Mouse (Mus musculus) stomach, postnatal 0 days (tissue): ENCODE data around the gene Serp2. TPM values are rescaled to one million over a fixed set of nuclear protein-coding genes. Genes with fewer than 3 reads are reported as not detected.
A peak's percentile ranks its signal among the peaks of the same experiment; 100 is the strongest.

Experiments
- ATAC-seq: fragments of 200-750 bp; cut with Nextera tagmentation; 2 replicates; pipeline ENCODE4 v1.8.0; 2017; ENCODE audit not compliant: low FRiP score, low TSS enrichment
- DNase-seq: peaks from one replicate; pipeline ENCODE4 v3.0.0-alpha.2; 2016; ENCODE audit warnings: low spot score
- H3K27ac ChIP-seq: fragments of 300-500 bp; sonication (generic); replicated peaks from 2 replicates; pipeline ENCODE4 v1.5.1; 2014; ENCODE audit warnings: mild to moderate bottlenecking, control low read depth
- H3K27me3 ChIP-seq: fragments of 300-500 bp; sonication (generic); 2 replicates; pipeline ENCODE4 v1.6.1; 2014; ENCODE audit warnings: low read length; ENCODE audit not compliant: control insufficient read depth, insufficient read depth
- H3K36me3 ChIP-seq: fragments of 300-500 bp; sonication (generic); 2 replicates; pipeline ENCODE4 v1.6.1; 2014; ENCODE audit warnings: low read length, mixed read lengths; ENCODE audit not compliant: control insufficient read depth, insufficient read depth
- H3K4me1 ChIP-seq: fragments of 300-500 bp; sonication (generic); replicated peaks from 2 replicates; pipeline ENCODE4 v1.6.1; 2014; ENCODE audit warnings: antibody characterized with exemption; ENCODE audit not compliant: control insufficient read depth, insufficient read depth
- H3K4me2 ChIP-seq: fragments of 300-500 bp; sonication (generic); replicated peaks from 2 replicates; pipeline ENCODE4 v1.6.1; 2014; ENCODE audit warnings: low read depth, mild to moderate bottlenecking, control low read depth, moderate library complexity
- H3K4me3 ChIP-seq: fragments of 300-500 bp; sonication (generic); 2 replicates; pipeline ENCODE4 v1.5.1; 2014; ENCODE audit warnings: low read depth, low read length, control low read depth
- H3K9ac ChIP-seq: fragments of 300-500 bp; sonication (generic); 2 replicates; pipeline ENCODE4 v1.6.1; 2014; ENCODE audit warnings: mild to moderate bottlenecking, low read length, control low read depth, mixed read lengths
- H3K9me3 ChIP-seq: fragments of 300-500 bp; sonication (generic); 2 replicates; pipeline ENCODE4 v1.6.1; 2016; ENCODE audit warnings: low read length; ENCODE audit not compliant: control insufficient read depth
- CTCF ChIP-seq: IDR thresholded peaks from 2 replicates; pipeline ENCODE4 v1.5.1; 2016; ENCODE audit warnings: antibody characterized with exemption, low read depth, mild to moderate bottlenecking, moderate library complexity
- EP300 ChIP-seq: optimal IDR thresholded peaks from 2 replicates; pipeline ENCODE3; 2016; ENCODE audit warnings: antibody characterized with exemption
- WGBS: fragments of 180-500 bp; shearing (Covaris S2); extraction: QIAGEN DNeasy Blood & Tissue Kit; methylation state at CpG from one replicate; pipeline ENCODE4 v1.1.7; 2014; 5-methylcytosine and 5-hydroxymethylcytosine counted together
- polyA plus RNA-seq: library from polyadenylated mRNA; unstranded; fragments of >200 nt; fragmentation: Nextera tagmentation; extraction: Ambion mirVana; gene quantifications from 2 replicates; pipeline ENCODE4 v1.2.1, GENCODE M21; 2015

Serp2 gene
- polyA plus RNA-seq, 1 experiment from 2014 or later = 7.4 TPM

- Histone ChIP-seq H3K4me2 (peak overlapping the region; percentile 50), H3K27me3 (no peaks in the 10 kb centered on the region), H3K4me1 (peaks cover 13% of the 10 kb centered on the region), H3K27ac (peak overlapping the region; percentile 90), H3K9me3 (no peaks in the 10 kb centered on the region), H3K36me3 (no peaks in the 10 kb centered on the region), H3K9ac (peak overlapping the region; percentile 1; the same call in 1 of the 2 replicates), H3K4me3 (peak overlapping the region; percentile 25; the same call in 1 of the 2 replicates)
- TF ChIP-seq CTCF (no peak), EP300 (no peak)
- WGBS = 2% methylated on average over 12 of the region's 12 CpGs
- ATAC-seq = peak; percentile 83
- peak; percentile 75 for DNase-seq
These were observed 42.0 kb upstream of the Serp2 start for GRCm38 (mm10) chr14:76598518-76599216.

- no peaks in the 10 kb centered on the region for H3K36me3 ChIP-seq
- peaks cover 13% of the 10 kb centered on the region for H3K4me1 ChIP-seq
- H3K9me3 ChIP-seq = no peaks in the 10 kb centered on the region
- ATAC-seq (peak; percentile 68), DNase-seq (peak; percentile 66)
- H3K9ac ChIP-seq = no peak overlapping the region
- TF ChIP-seq EP300 (no peak), CTCF (no peak)
- no peak overlapping the region for H3K4me2 ChIP-seq
- H3K4me3 ChIP-seq = no peak overlapping the region
- peak overlapping the region; percentile 90 for H3K27ac ChIP-seq
- H3K27me3 ChIP-seq = no peaks in the 10 kb centered on the region
These were observed 41.1 kb upstream of the Serp2 start for GRCm38 (mm10) chr14:76597751-76598150.

GRCm38 (mm10) chr14:76595048-76595859 is 38.6 kb upstream of the Serp2 start:
- Histone ChIP-seq H3K4me2 (no peak overlapping the region), H3K4me1 (peaks cover 12% of the 10 kb centered on the region), H3K4me3 (no peak overlapping the region), H3K9ac (no peak overlapping the region), H3K27me3 (no peaks in the 10 kb centered on the region), H3K9me3 (no peaks in the 10 kb centered on the region), H3K36me3 (no peaks in the 10 kb centered on the region), H3K27ac (peak overlapping the region; percentile 67)
- ATAC-seq (no peak), DNase-seq (peak; percentile 34)
- TF ChIP-seq CTCF = no peak
- no peak for TF ChIP-seq EP300
- WGBS = 26% methylated on average over 9 of the region's 9 CpGs

- no peak for ATAC-seq
- no peak for TF ChIP-seq EP300
- no peak for TF ChIP-seq CTCF
- Histone ChIP-seq H3K27ac (no peak overlapping the region), H3K4me2 (no peak overlapping the region), H3K9ac (no peak overlapping the region), H3K27me3 (no peaks in the 10 kb centered on the region), H3K4me1 (peaks cover 9% of the 10 kb centered on the region; the same call in 1 of the 2 replicates), H3K36me3 (no peaks in the 10 kb centered on the region), H3K9me3 (no peaks in the 10 kb centered on the region), H3K4me3 (no peak overlapping the region)
- WGBS = 64% methylated on average over 6 of the region's 6 CpGs
- DNase-seq = no peak
These were observed 37.7 kb upstream of the Serp2 start for GRCm38 (mm10) chr14:76594351-76594885.

GRCm38 (mm10) chr14:76593630-76594193 is 37.0 kb upstream of the Serp2 start:
- Histone ChIP-seq H3K36me3 (no peaks in the 10 kb centered on the region), H3K9ac (no peak overlapping the region), H3K4me2 (no peak overlapping the region), H3K9me3 (no peaks in the 10 kb centered on the region), H3K27me3 (no peaks in the 10 kb centered on the region), H3K4me1 (peaks cover 9% of the 10 kb centered on the region; the same call in 1 of the 2 replicates), H3K27ac (no peak overlapping the region), H3K4me3 (no peak overlapping the region)
- WGBS = 71% methylated on average over 15 of the region's 15 CpGs
- no peak for ATAC-seq
- no peak for DNase-seq
- TF ChIP-seq CTCF (no peak), EP300 (no peak)
